Mouse (Mus musculus) liver, embryonic 11.5 days (tissue): ENCODE measurements around the gene Pdk2. TPM values are rescaled to one million over a fixed set of nuclear protein-coding genes. Genes with fewer than 3 reads are reported as not detected.
"Not testable (repeated sequence)": the region's sequence is repeated elsewhere in the genome, so short reads cannot be mapped to it uniquely, and the experiment has no call there.

Source experiments
- ATAC-seq: fragments of 200-750 bp; cut with Nextera tagmentation; replicated peaks from 2 replicates; pipeline ENCODE4 v1.8.0; 2017; ENCODE audit warnings: moderate number of reproducible peaks, mild to moderate bottlenecking, moderate TSS enrichment, moderate library complexity; ENCODE audit not compliant: low FRiP score
- DNase-seq: peaks from one replicate; pipeline ENCODE4 v3.0.0-alpha.2; 2017; ENCODE audit warnings: low spot score
- H3K27ac ChIP-seq: fragments of 300-500 bp; sonication (generic); 2 replicates; pipeline ENCODE4 v1.5.1; 2014; ENCODE audit warnings: mild to moderate bottlenecking, low read depth, low read length, control low read depth
- H3K27me3 ChIP-seq: fragments of 300-500 bp; sonication (generic); replicated peaks from 2 replicates; pipeline ENCODE4 v1.6.1; 2014; ENCODE audit warnings: low read length, mixed read lengths; ENCODE audit not compliant: control insufficient read depth, insufficient read depth
- H3K36me3 ChIP-seq: fragments of 300-500 bp; sonication (generic); 2 replicates; pipeline ENCODE4 v1.6.1; 2014; ENCODE audit warnings: mild to moderate bottlenecking, low read length, moderate library complexity, mixed read lengths; ENCODE audit not compliant: control insufficient read depth, insufficient read depth
- H3K4me1 ChIP-seq: fragments of 300-500 bp; sonication (generic); replicated peaks from 2 replicates; pipeline ENCODE4 v1.6.1; 2014; ENCODE audit warnings: low read length, mixed read lengths; ENCODE audit not compliant: control insufficient read depth, insufficient read depth
- H3K4me2 ChIP-seq: fragments of 300-500 bp; sonication (generic); 2 replicates; pipeline ENCODE4 v1.6.1; 2014; ENCODE audit warnings: mild to moderate bottlenecking, control low read depth, moderate library complexity
- H3K4me3 ChIP-seq: fragments of 300-500 bp; sonication (generic); 2 replicates; pipeline ENCODE4 v1.5.1; 2014; ENCODE audit warnings: low read depth, low read length, control low read depth
- H3K9ac ChIP-seq: fragments of 300-500 bp; sonication (generic); 2 replicates; pipeline ENCODE4 v1.6.1; 2014; ENCODE audit warnings: low read depth, low read length, control low read depth
- H3K9me3 ChIP-seq: fragments of 300-500 bp; sonication (generic); 2 replicates; pipeline ENCODE4 v1.6.1; 2016; ENCODE audit warnings: low read length, inconsistent platforms, mixed read lengths; ENCODE audit not compliant: control insufficient read depth
- WGBS: fragments of 180-500 bp; shearing (Covaris S2); extraction: QIAGEN DNeasy Blood & Tissue Kit; methylation state at CpG from one replicate; pipeline ENCODE4 v1.1.7; 2014; 5-methylcytosine and 5-hydroxymethylcytosine counted together
- polyA plus RNA-seq: library from polyadenylated mRNA; unstranded; fragments of >200 nt; fragmentation: Nextera tagmentation; extraction: Ambion mirVana; gene quantifications from 2 replicates; pipeline ENCODE4 v1.2.1, GENCODE M21; 2014

Gene Pdk2
- polyA plus RNA-seq, 1 experiment from 2014 or later: 15.2 TPM

DNA sequence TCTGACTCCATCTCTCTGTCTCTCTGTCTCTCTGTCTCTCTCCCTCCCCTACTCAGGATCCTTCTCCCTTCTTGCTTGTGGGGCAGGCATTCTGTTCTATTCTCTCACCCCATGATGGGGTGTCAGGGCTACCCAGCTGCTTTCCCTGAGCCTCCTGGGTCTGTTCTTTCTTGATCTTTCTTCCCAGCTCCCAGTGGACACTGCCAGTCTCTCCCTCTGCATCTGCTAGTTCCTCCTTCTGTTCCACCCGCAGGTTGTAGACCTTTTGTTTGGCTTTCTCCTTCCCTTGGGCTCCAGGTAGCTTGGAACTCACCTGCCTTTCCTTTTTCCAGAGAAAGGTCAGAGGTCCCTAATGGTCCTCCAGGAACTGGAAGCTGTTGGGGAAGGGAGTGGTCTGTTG, 29.7 kb downstream of the Pdk2 start:
- H3K4me2 ChIP-seq: peak overlapping the region; percentile 96
- DNase-seq (no peak), ATAC-seq (no peak)
- 0 out of 2 replicates have a peak, but pooled peaks cover 3% of the 10 kb centered on the region for H3K27me3 ChIP-seq
- no peaks in the 10 kb centered on the region for H3K9me3 ChIP-seq
- peaks cover 63% of the 10 kb centered on the region for H3K4me1 ChIP-seq
- WGBS: 25% methylated on average over 1 of the region's 1 CpGs
- peak overlapping the region; percentile 97 for H3K9ac ChIP-seq
- peak overlapping the region; percentile 91 for H3K4me3 ChIP-seq
- peaks cover 10% of the 10 kb centered on the region for H3K36me3 ChIP-seq
- peak overlapping the region; percentile 99 for H3K27ac ChIP-seq

DNA sequence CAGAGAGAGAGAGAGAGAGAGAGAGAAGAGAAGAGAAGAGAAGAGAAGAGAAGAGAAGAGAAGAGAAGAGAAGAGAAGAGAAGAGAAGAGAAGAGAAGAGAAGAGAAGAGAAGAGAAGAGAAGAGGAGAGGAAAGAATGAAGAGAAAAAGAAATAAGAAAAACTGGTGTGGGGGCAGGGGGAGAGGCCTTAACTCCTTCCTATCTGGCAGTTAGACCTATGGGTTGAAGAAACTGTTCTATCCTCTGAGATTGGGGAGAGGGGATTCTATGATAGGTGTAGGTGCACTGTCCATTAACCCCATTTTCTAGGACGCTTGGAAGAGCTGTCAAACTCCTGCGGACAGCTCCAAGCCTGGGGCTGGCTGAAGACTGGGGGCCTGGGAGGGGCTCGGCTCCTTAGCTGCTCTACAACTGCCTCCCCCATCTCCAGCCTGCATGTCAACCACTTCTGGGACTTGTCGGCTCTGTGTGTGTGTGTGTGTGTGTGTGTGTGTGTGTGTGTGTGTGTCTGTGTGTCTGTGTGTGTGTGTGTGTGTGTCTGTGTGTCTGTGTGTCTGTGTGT, 30.2 kb downstream of the Pdk2 start:
- H3K27me3 ChIP-seq, DNase-seq, H3K36me3 ChIP-seq, ATAC-seq, H3K9me3 ChIP-seq: not testable (repeated sequence)
- Histone ChIP-seq H3K9ac (peak overlapping the region; percentile 97), H3K27ac (peak overlapping the region; percentile 99), H3K4me2 (peak overlapping the region; percentile 96), H3K4me3 (peak overlapping the region; percentile 91), H3K4me1 (peaks cover 63% of the 10 kb centered on the region)
- 9% methylated on average over 4 of the region's 4 CpGs for WGBS

DNA sequence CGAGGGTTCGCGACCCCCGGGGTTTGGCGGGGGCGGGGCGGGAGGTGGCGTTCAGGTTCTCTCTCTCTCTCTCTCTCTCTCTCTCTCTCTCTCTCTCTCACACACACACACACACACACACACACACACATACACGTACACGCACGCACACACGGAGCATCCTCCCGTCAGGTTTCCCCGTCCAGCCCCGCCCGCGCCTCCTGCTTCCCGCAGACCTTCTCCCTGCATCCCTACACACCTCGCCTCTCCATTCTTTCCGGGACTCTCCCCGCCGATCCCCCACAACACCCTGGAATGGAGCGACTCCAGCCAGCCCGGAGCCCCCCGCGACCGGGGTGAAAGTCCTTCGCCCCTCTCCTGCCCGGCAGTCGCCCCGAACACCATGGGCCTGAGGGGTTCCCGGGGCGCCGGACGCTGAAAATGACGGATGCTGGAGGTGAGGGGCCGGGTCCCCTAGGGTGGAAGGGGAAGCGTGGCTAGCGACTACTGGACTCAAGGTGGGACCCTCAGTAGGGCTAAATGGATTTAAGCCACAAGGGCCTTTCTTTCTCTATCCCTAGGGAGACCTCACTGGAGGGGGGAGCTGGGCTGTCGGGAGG, 30.9 kb downstream of the Pdk2 start:
- WGBS: 2% methylated on average over 40 of the region's 40 CpGs
- no peak for DNase-seq
- H3K4me1 ChIP-seq: peaks cover 63% of the 10 kb centered on the region
- no peak for ATAC-seq
- peak overlapping the region; percentile 96 for H3K4me2 ChIP-seq
- peak overlapping the region; percentile 99 for H3K27ac ChIP-seq
- H3K9me3 ChIP-seq: no peaks in the 10 kb centered on the region
- H3K27me3 ChIP-seq: 0 out of 2 replicates have a peak, but pooled peaks cover 3% of the 10 kb centered on the region
- peaks cover 13% of the 10 kb centered on the region for H3K36me3 ChIP-seq
- H3K9ac ChIP-seq: peak overlapping the region; percentile 97
- H3K4me3 ChIP-seq: peak overlapping the region; percentile 91

DNA sequence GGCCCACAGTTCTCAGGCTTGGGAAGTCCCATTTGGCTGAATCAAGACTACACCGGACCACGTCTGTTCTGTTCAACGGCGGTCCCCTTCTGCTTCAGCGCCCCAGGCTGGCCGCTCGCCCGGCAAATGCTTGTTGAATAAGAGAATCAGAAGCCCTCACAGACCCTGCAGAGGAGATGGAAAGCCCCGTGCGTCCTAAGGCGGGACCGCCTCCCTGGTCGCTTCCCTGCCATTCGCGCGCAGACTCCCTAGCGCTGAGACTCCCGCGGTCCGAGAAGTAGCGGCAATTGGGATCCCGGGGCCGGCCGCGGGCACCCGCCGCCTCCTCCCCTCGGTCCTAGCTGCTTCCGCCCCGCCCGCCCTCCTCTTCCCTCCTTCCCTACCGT, 31.5 kb downstream of the Pdk2 start, which contains the start of gene Samd14:
Gene Samd14, plus strand, starts transcription at position 251 of the 386 bp plus-strand sequence.
- peaks cover 64% of the 10 kb centered on the region for H3K4me1 ChIP-seq
- peak within 1 kb of the TSS; percentile 96 for H3K4me2 ChIP-seq
- H3K9me3 ChIP-seq: no peaks in the 10 kb centered on the region
- WGBS: 0% methylated on average over 32 of the region's 32 CpGs
- peak within 1 kb of the TSS; percentile 91 for H3K4me3 ChIP-seq
- H3K36me3 ChIP-seq: peaks cover 19% of the 10 kb centered on the region
- peak within 1 kb of the TSS; percentile 99 for H3K27ac ChIP-seq
- DNase-seq (peak; percentile 78), ATAC-seq (peak; percentile 22; the same call in 1 of the 2 replicates)
- peak within 1 kb of the TSS; percentile 97 for H3K9ac ChIP-seq
- 0 out of 2 replicates have a peak, but pooled peaks cover 3% of the 10 kb centered on the region for H3K27me3 ChIP-seq

DNA sequence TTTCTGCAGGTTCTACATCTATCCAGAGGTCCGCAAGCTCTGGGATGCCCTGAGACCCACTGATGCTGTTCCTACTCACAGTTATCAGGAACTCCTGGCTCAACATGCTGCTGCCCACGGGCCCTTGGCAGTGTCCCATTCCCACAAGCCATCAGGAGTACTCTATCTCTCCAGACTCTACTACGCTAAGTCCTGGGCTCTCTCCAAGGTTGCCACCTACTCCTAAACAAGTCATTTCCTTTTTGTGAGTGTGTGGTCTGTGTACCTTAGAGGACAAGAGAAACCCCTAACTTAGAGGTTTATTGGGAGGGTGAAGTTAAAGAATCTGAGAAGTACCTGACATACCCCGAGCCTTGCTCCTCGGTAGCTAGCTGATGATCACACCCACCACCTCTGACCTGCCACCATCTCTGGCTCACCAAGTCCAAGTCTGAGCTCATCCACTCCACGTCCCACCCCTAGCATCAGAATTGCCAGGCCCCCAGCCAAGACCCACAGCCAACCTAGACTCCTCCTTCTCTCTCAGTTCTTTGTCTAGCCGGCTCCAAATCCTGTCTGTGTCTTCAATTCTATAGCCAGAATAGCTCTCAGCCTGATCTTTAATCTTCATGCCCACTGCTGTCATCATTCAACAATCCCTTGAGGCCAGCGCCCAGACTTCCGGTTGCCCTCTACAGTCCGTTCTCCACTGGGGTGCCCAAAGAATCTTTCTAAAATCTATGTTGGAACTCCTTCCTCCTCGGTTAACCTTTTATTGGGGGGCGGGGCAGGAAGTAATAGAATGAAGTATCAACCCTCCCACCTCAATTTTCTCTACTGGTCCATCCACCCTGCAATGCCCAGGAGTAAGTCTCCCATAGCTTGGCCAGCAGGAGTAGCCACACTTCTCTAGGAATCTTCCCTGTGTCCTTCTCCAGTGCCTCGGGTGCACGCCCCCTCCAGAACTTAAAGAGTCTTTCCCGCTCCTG, 32.2 kb downstream of the Pdk2 start:
- Histone ChIP-seq H3K9ac (peak overlapping the region; percentile 97), H3K27me3 (0 out of 2 replicates have a peak, but pooled peaks cover 3% of the 10 kb centered on the region), H3K27ac (peak overlapping the region; percentile 99), H3K4me1 (peaks cover 59% of the 10 kb centered on the region), H3K4me2 (peak overlapping the region; percentile 96), H3K9me3 (no peaks in the 10 kb centered on the region), H3K36me3 (peaks cover 17% of the 10 kb centered on the region; the same call in 1 of the 2 replicates), H3K4me3 (peak overlapping the region; percentile 91)
- ATAC-seq (no peak), DNase-seq (no peak)
- 34% methylated on average over 15 of the region's 15 CpGs for WGBS

DNA sequence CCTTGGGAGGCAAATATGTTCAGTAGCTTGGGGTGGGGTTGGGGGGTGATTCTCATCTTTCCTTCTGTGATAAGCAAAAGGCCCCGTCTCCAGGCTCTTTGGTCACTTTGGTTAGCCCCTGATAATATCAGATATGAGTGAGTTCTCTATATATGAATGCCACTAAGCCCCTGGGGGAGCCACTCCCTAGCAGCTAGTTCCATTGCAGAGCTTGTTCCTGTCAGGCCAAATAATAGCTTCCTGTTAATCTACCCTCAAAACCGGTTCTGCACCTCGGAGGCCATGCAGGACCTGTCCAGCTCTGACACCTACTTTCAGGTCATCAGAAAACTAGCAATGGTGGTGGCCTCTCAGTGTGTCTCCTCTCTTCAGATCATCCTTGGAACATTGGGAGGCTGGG, 33.7 kb downstream of the Pdk2 start:
- no peak for DNase-seq
- peaks cover 62% of the 10 kb centered on the region for H3K4me1 ChIP-seq
- peak overlapping the region; percentile 89 for H3K4me2 ChIP-seq
- no peaks in the 10 kb centered on the region for H3K9me3 ChIP-seq
- peak overlapping the region; percentile 73 for H3K27ac ChIP-seq
- H3K9ac ChIP-seq: peak overlapping the region; percentile 72; the same call in 1 of the 2 replicates
- 0 out of 2 replicates have a peak, but pooled peaks cover 3% of the 10 kb centered on the region for H3K27me3 ChIP-seq
- no peak overlapping the region for H3K4me3 ChIP-seq
- WGBS: 44% methylated on average over 3 of the region's 3 CpGs
- peaks cover 24% of the 10 kb centered on the region for H3K36me3 ChIP-seq
- no peak for ATAC-seq

DNA sequence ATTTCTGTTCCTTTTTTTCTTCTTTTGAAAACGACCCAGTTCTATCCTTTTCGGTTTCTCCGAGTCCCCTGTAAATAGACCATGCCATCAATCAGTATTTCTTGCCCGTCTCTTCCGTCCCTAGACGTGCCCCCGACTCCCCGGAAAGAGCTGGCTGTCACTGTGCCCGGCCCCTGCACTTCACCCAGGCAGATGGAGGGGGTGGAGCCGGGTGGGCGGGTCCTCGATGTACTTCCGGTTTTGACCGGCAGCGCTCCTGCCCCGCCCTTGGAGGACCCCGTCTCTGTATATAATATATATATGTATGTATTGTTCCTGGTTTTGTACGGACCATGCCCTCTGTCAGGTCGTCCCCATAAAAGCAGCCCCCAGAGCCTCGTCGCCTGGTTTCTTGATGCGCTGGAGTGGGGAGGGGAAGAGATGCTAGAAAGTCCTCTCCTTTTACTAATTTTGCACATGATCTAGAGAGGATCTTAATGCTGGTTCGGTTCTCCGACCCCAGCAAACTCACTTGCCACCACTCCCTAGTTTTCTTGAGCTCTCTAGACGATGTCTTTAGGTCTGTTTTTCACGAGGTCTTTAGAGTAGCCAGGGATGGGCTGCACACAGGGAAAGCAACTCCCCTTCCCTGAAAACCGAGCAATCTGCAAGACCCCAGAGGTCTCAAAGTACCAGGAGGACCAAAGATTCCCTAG, 34.5 kb downstream of the Pdk2 start:
- DNase-seq: peak; percentile 87
- peak; percentile 67 for ATAC-seq
- Histone ChIP-seq H3K27me3 (0 out of 2 replicates have a peak, but pooled peaks cover 3% of the 10 kb centered on the region), H3K27ac (peak overlapping the region; percentile 73), H3K4me1 (peaks cover 67% of the 10 kb centered on the region), H3K36me3 (peaks cover 31% of the 10 kb centered on the region), H3K4me3 (peak overlapping the region; percentile 50), H3K4me2 (peak overlapping the region; percentile 89), H3K9ac (peak overlapping the region; percentile 72), H3K9me3 (no peaks in the 10 kb centered on the region)
- WGBS: 3% methylated on average over 27 of the region's 27 CpGs

DNA sequence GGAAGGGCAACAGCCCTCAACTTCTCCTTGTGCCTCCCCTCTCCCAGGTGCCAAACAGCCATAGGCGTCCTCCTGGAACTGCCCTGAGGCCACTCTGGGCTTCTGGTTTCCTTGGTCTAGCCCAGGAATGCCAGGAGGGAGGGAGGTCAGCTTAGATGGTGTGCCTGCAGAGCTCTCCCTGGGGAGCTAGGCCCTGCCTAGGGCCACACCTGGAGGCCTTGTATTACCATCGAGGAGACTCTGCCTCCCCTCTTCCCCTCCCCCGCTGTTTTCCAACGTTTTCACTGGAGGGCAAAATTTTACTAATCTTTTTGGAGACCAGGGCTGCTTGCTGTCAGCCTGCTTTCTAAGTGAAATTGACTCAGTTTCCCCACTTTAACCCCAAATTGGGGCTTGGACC, 35.1 kb downstream of the Pdk2 start:
- Histone ChIP-seq H3K27ac (peak overlapping the region; percentile 73), H3K36me3 (peaks cover 35% of the 10 kb centered on the region), H3K4me2 (peak overlapping the region; percentile 89), H3K4me1 (peaks cover 67% of the 10 kb centered on the region), H3K4me3 (peak overlapping the region; percentile 50), H3K9me3 (no peaks in the 10 kb centered on the region), H3K9ac (0 out of 2 replicates have a peak overlapping the region, but pooled peaks have one; percentile 22), H3K27me3 (0 out of 2 replicates have a peak, but pooled peaks cover 3% of the 10 kb centered on the region)
- no peak for ATAC-seq
- no peak for DNase-seq
- WGBS: 40% methylated on average over 4 of the region's 4 CpGs
